In genomic region chr2:160170975-160171515, GRCm38 (mm10) we compare ENCODE assay signal across 11 mouse cellular contexts.
DNase-seq lines count a peak whose midpoint lies in the region; ATAC-seq lines count a peak whose summit lies in the region.
"Had no signal": no experiment of that assay in that cellular context is flagged by ENCODE, and none has a peak within 500 bp of the region (broad histone marks: within the 10 kb centered on the region; RNA-seq: fewer than 3 reads in every experiment).

No protein-coding gene starts in this region.

- H3K27ac ChIP-seq in hindbrain, embryonic 16.5 days (ENCODE audit: low read depth, low read length) = no peak overlapping the region
- H3K27ac ChIP-seq: liver, embryonic 15.5 days; neural tube, embryonic 13.5 days had no signal

- H3K4me2 ChIP-seq in hindbrain, embryonic 16.5 days (ENCODE audit: low read length) = no peak overlapping the region
- H3K4me2 ChIP-seq: liver, embryonic 15.5 days; neural tube, embryonic 13.5 days had no signal

- ATAC-seq in CD4-positive, CD25-positive, alpha-beta regulatory T cell, adult 4 months = no peak
- ATAC-seq in monocyte, adult 5-6 weeks (replicated peaks; ENCODE audit: insufficient number of reproducible peaks, low FRiP score, low TSS enrichment, poor library complexity, severe bottlenecking) = peak; percentile 67
- ATAC-seq in hindbrain, embryonic 16.5 days = no peak

- H3K9me3 ChIP-seq in hindbrain, embryonic 16.5 days (ENCODE audit: control insufficient read depth, low read length) = no peaks in the 10 kb centered on the region
- H3K9me3 ChIP-seq: liver, embryonic 15.5 days; neural tube, embryonic 13.5 days had no signal

- peak; percentile 1 for DNase-seq in CD4-positive, CD25-positive, alpha-beta regulatory T cell, adult 2 months (ENCODE audit: low read depth, low spot score)
- peak; percentile 54 for DNase-seq in layer of hippocampus, adult 11-12 months (ENCODE audit: low spot score)
- DNase-seq in layer of hippocampus, postnatal 36 days = no peak
- peak; percentile 36 to 58 for DNase-seq in heart, adult 9 months (ENCODE audit: low spot score in 2 of 2)
- no peak for DNase-seq in yolk sac, embryonic 10.5 days (ENCODE audit: low spot score)
- DNase-seq: embryo, embryonic 11 days had no signal

- no peak overlapping the region for H3K9ac ChIP-seq in hindbrain, embryonic 16.5 days (ENCODE audit: low read depth, low read length)
- H3K9ac ChIP-seq: liver, embryonic 15.5 days; neural tube, embryonic 13.5 days had no signal

- no peaks in the 10 kb centered on the region for H3K4me1 ChIP-seq in hindbrain, embryonic 16.5 days (ENCODE audit: control insufficient read depth, insufficient read depth, low read depth, low read length)
- H3K4me1 ChIP-seq: liver, embryonic 15.5 days had no signal

- no peaks in the 10 kb centered on the region for H3K36me3 ChIP-seq in hindbrain, embryonic 16.5 days (ENCODE audit: control insufficient read depth, insufficient read depth, low read length)
- H3K36me3 ChIP-seq: liver, embryonic 15.5 days; neural tube, embryonic 13.5 days had no signal

- 72% methylated on average over 9 of the region's 9 CpGs for WGBS in hindbrain, embryonic 16.5 days

- no peaks in the 10 kb centered on the region for H3K27me3 ChIP-seq in hindbrain, embryonic 16.5 days (replicated peaks; ENCODE audit: control insufficient read depth, insufficient read depth, low read length)
- H3K27me3 ChIP-seq: liver, embryonic 15.5 days; neural tube, embryonic 13.5 days had no signal

- H3K4me3 ChIP-seq in hindbrain, embryonic 16.5 days (ENCODE audit: low read length) = no peak overlapping the region
- H3K4me3 ChIP-seq: liver, embryonic 15.5 days; neural tube, embryonic 13.5 days had no signal

Comparison
In these comparisons a context has a peak if more than half of its experiments do, and no peak if none do; other contexts are left out.
1. DNase-seq: peak in CD4-positive, CD25-positive, alpha-beta regulatory T cell, adult 2 months (single experiment), layer of hippocampus, adult 11-12 months (single experiment) and heart, adult 9 months (2 of 2); none in layer of hippocampus, postnatal 36 days (0 of 2) and yolk sac, embryonic 10.5 days (single experiment).